Mouse (Mus musculus): ENCODE measurements around the gene Cdk14.
"Not testable (repeated sequence)": the region's sequence is repeated elsewhere in the genome, so short reads cannot be mapped to it uniquely, and the experiment has no call there.

The Cdk14 gene

GRCm38 (mm10) chr5:4991023-4991422 lies 429.1 kb downstream of the Cdk14 start:
- DNase-seq (ENCODE audit: low spot score in 2 of 2): no peak

GRCm38 (mm10) chr5:4990237-4990636 lies 429.9 kb downstream of the Cdk14 start:
- DNase-seq (ENCODE audit: low spot score in 2 of 2): no peak

- DNase-seq (ENCODE audit: low spot score in 2 of 2): no peak
Observed at GRCm38 (mm10) chr5:4986181-4986580, 433.9 kb downstream of the Cdk14 start.

- DNase-seq (ENCODE audit: low spot score in 2 of 2): no peak
Observed at GRCm38 (mm10) chr5:4979551-4979950, 440.6 kb downstream of the Cdk14 start.

GRCm38 (mm10) chr5:4973408-4973807 lies 446.7 kb downstream of the Cdk14 start:
- no peak for DNase-seq (ENCODE audit: low spot score in 2 of 2)

GRCm38 (mm10) chr5:4962063-4962610 lies 458.0 kb downstream of the Cdk14 start:
- DNase-seq (ENCODE audit: low spot score in 2 of 2): peak; percentile 34 to 74

GRCm38 (mm10) chr5:4961636-4962035 lies 458.5 kb downstream of the Cdk14 start:
- DNase-seq (ENCODE audit: low spot score in 2 of 2): no peak

- DNase-seq (ENCODE audit: low spot score in 2 of 2): no peak
Observed at GRCm38 (mm10) chr5:4959446-4959845, 460.7 kb downstream of the Cdk14 start.

- DNase-seq (ENCODE audit: low spot score in 2 of 2): no peak
Observed at GRCm38 (mm10) chr5:4955993-4956392, 464.1 kb downstream of the Cdk14 start.

GRCm38 (mm10) chr5:4955392-4955791 lies 464.7 kb downstream of the Cdk14 start:
- no peak for DNase-seq (ENCODE audit: low spot score in 2 of 2)

- DNase-seq (ENCODE audit: low spot score in 2 of 2): no peak
Observed at GRCm38 (mm10) chr5:4949433-4949832, 470.7 kb downstream of the Cdk14 start.

- no peak for DNase-seq (ENCODE audit: low spot score in 2 of 2)
Observed at GRCm38 (mm10) chr5:4948090-4948954, 471.8 kb downstream of the Cdk14 start.

- DNase-seq (ENCODE audit: low spot score in 2 of 2): no peak
Observed at GRCm38 (mm10) chr5:4935131-4935530, 485.0 kb downstream of the Cdk14 start.

GRCm38 (mm10) chr5:4934491-4934890 lies 485.6 kb downstream of the Cdk14 start:
- DNase-seq (ENCODE audit: low spot score in 2 of 2): no peak

- DNase-seq (ENCODE audit: low spot score in 2 of 2): no peak
Observed at GRCm38 (mm10) chr5:4931539-4932143, 488.5 kb downstream of the Cdk14 start.

- DNase-seq (ENCODE audit: low spot score in 2 of 2): no peak
Observed at GRCm38 (mm10) chr5:4929628-4930027, 490.5 kb downstream of the Cdk14 start.

GRCm38 (mm10) chr5:4924866-4925265 lies 495.2 kb downstream of the Cdk14 start:
- DNase-seq (ENCODE audit: low spot score in 2 of 2): no peak

- peak; percentile 39 to 64 for DNase-seq (ENCODE audit: low spot score in 2 of 2)
Observed at GRCm38 (mm10) chr5:4918376-4918775, 501.7 kb downstream of the Cdk14 start.

GRCm38 (mm10) chr5:4917743-4918142 lies 502.4 kb downstream of the Cdk14 start:
- DNase-seq (ENCODE audit: low spot score in 2 of 2): no peak

GRCm38 (mm10) chr5:4917274-4917673 lies 502.8 kb downstream of the Cdk14 start:
- DNase-seq (ENCODE audit: low spot score in 2 of 2): no peak

GRCm38 (mm10) chr5:4916390-4917273 lies 503.5 kb downstream of the Cdk14 start:
- peak in 1 of 2 experiments; percentile 15 for DNase-seq (ENCODE audit: low spot score in 2 of 2)

GRCm38 (mm10) chr5:4904911-4905310 lies 515.2 kb downstream of the Cdk14 start:
- DNase-seq (ENCODE audit: low spot score in 2 of 2): not testable (repeated sequence)
